Mouse (Mus musculus): ENCODE results near the gene Lmbr1.

The Lmbr1 gene

DNA sequence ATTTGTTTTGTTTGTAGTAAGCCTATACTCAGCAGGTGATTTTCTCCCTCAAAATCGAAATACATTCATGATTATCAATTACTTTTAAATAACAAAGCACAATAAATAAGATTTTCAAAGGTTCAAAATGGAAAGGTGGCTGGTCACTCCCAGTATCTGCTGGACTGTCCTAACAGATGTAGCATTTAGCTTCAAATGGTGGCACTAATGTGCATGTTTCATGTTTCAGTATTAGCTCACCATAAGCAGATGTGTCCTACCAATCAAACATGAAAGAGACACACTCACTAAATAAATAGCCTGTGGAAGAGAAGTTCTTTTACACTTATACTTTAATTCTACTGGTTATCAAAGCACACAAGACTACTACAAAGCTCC, 126.7 kb downstream of the Lmbr1 start:
- no peak for DNase-seq

GRCm38 (mm10) chr5:29250795-29251495, 127.2 kb downstream of the Lmbr1 start:
- DNase-seq: no peak

DNA sequence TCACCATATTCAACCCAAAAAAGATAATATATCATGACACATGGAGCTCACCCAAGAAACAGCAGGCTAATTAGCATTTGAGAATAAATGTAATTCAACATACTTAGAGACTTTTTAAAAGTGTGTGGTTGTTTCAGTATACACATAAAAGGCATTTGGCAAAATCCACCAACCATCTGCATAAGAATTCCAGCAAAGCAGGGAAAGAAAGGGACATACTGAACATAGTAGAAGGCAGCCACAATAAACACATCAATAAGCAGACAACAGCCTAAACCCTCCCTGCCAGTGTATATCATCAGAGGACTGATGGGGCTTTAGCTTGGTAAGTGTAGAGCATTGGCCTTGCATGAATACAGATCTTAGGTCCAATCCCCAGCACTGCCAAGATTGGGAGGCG, 133.4 kb downstream of the Lmbr1 start:
- no peak for DNase-seq

GRCm38 (mm10) chr5:29238379-29238778, 139.8 kb downstream of the Lmbr1 start:
- DNase-seq: no peak

DNA sequence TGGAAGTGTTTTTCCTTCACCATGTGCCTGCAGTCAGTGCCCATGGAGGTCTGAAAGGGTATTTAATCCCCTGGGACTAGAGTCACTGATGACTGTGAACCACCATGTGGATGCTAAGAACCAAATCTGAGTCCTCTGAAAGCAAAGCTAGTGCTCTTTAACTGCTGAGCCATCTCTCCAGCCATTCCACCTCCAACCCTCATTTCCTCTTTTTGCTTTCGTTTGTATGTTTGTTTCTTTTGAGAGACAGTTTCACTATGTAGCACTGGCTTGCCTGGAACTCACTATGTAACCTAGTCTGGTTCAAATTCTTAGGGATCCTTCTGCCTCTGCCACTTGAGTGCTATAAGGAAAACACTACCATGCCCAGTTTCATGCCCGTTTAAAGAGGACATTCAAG, 147.7 kb downstream of the Lmbr1 start:
- no peak for DNase-seq

DNA sequence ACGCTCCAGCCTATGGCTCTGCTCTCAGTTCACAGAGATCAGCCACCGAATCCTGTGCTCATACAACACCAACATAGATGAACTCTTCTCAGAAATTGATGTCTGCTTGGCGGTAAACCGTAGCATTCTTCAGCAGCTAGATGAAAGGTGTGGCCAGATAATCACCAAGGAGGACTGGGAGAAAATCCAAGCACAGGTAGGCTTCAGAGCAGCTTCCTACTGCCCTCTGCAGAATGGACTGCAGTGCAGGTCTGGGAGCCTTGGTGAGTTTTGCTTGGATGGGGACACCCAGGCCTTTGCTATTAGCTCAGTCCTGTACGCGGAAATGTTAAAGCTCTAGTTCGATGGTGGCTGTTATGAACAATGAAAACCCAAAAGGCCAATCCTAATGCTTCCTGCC, 154.1 kb downstream of the Lmbr1 start:
- no peak for DNase-seq

DNA sequence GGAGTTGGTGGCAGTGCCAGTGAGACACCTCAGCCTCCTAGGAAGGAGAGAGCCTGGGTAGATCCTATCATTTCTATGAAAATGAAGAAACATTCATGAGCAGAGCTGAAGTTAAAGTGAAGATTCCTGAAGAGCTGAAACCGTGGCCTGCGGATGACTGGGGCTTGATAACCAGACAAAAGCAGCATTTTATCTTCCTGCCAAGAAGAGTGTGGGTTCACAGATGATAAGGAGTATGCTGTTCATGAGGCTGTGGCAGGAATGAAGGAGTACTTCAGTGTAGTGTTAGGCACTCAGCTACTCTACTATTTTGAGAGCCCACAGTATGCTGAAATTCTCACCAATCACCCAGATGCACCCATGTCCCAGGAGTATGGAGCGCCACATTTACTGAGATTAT, 160.2 kb downstream of the Lmbr1 start:
- no peak for DNase-seq

- DNase-seq: no peak
Measured at GRCm38 (mm10) chr5:29211980-29212555, 166.1 kb downstream of the Lmbr1 start.

DNA sequence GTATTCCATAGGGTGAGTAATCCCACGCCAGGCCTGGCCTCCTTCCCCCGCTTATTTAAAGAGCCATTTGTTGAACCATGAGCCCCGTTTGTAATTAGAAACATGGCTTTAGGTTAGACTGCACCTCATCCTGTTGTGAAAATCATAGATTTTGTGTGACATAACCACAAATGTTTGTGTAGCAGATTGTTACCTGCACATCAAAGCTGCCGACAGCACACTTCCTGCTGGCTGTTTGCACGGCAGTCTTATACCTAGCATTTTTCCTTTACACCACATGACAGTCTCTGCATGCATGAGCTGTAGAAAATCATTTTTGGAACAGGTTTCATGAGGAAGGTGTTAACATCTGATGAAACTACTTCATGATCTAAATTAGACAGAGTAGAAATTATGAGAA, 172.5 kb downstream of the Lmbr1 start:
- no peak for DNase-seq

GRCm38 (mm10) chr5:29199868-29200267, 178.3 kb downstream of the Lmbr1 start:
- no peak for DNase-seq

GRCm38 (mm10) chr5:29198960-29199488, 179.2 kb downstream of the Lmbr1 start:
- no peak for DNase-seq

DNA sequence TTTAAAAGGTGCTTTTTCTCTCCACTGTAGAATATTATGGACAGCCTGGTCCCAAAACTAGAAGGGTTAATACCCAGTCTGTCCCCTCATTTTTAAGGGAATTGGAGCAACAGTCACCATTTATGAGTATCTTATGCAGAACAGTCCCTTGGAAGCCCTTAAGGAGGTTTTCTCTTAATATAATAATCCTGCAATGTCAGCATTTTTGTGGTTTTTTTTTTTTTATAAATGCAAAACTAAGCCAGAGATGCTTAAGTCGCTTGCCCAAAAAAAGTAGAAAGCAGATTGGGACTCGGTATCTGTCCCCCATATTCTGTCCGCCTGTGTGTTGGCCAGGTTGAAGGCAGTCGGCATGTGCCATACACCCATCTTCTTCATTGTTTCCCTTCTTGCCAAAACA, 181.0 kb downstream of the Lmbr1 start:
- DNase-seq: no peak

GRCm38 (mm10) chr5:29196264-29196658, 181.9 kb downstream of the Lmbr1 start:
- no peak for DNase-seq

DNA sequence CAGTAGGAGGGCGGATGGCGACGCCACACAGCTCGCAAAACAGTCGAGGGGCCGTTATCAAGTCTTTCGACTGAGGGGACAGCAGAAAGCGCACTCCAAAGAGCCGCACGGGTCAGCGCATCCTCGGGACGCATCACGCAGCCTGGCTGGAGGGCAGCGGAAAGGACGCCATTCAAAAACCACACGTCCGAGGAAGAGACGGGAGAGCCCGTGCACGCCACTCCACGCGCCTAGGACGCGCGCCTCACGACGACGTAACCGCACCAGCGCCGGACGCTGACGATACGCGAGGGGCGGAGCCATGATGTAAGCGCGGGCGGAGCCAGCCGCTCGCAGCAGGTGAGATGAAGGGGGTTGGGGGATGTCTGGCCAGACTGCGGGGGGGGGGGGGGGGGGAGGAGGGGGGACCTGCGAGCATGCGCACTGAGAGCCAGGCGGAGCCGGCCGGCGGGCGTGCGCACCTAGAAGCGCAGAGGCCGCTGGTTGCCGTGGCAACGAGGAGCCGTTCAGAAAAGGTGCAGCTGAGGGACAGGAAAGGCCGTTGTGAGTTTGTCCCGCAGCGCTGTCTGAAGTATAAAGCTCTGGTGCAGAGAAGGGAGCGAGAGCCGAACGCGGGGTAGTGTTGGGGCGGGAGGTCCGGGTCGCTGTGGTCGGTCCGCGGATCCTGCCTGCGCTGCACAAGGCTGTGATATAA, 182.5 kb downstream of the Lmbr1 start, which contains the start of gene Rnf32:
TSS of gene Rnf32 (plus strand) at position 423 of the 694 bp plus-strand sequence.
- DNase-seq: peak in 1 of 2 experiments; percentile 1

DNA sequence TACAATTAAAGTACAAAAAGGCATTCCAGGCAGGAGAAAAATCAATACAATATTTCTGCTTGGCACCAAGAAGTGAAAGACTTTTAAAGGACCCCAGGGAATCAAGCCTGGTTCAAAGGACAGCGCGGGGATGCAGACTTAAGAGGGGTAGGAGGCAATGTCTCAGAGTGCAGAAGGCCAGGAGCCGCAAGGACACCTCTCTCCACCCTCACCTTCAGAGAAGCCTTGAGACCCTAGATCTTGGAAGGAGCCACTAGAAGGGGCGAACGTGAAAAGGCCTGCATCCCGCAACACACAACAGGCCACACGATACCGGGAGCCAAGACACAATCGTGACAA, 183.0 kb downstream of the Lmbr1 start:
- DNase-seq: no peak

- DNase-seq: no peak
Measured at GRCm38 (mm10) chr5:29186798-29187197, 191.4 kb downstream of the Lmbr1 start.

Measured in B cell, adult 2 months (primary cell).